Mouse (Mus musculus) right cerebral cortex, postnatal 36 days (tissue): ENCODE data around the gene Fam162a.
"Not testable (repeated sequence)": the region's sequence is repeated elsewhere in the genome, so short reads cannot be mapped to it uniquely, and the experiment has no call there.

Experiments
- DNase-seq, 2 experiments: peaks; one replicate each; pipeline ENCODE4 v3.0.0; 2022; ENCODE audit warnings: low spot score in 2 of 2, mixed read lengths in 1 of 2

Gene Fam162a

GRCm38 (mm10) chr16:36062534-36062933 lies 8.9 kb downstream of the Fam162a start:
- not testable (repeated sequence) for DNase-seq

- no peak for DNase-seq
These were observed 13.4 kb downstream of the Fam162a start for GRCm38 (mm10) chr16:36057933-36058475.

GRCm38 (mm10) chr16:36056416-36056815 lies 15.0 kb downstream of the Fam162a start:
- no peak for DNase-seq

GRCm38 (mm10) chr16:36054920-36055319 lies 16.5 kb downstream of the Fam162a start:
- DNase-seq, result no peak

DNA sequence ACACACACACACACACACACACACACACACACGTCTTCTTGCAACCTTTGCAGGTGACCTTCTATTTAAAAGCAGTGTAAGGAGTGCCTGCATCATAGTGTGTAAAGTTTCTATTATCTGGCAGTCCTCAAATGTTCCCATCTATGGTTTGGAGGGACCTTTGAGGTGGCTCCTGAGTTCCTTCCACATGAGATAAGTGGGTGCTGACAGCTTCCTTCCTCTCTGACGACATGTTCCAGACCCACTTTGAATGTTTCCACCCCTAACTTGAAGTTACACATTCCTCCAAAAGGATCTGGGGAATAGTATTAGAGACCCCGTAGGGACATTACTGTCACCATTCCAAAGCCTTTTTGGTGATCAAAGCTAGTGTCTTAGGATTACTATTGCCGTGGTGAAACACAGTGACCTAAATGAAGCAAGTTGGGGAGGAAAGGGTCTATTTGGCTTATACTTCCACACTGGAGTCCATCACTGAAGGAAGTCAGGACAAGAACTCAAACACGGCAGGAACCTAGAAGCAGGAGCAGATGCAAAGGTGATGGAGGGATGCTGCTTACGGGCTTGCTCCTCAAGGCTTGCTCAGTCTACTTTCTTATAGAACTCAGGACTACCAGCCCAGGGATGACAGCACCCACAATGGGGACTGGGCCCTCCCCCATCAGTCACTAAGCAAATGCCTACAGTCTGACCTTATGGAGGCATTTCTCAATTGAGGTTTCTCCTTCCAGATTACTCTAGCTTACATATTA lies 17.7 kb downstream of the Fam162a start:
- DNase-seq, result no peak

- no peak for DNase-seq
These were observed 19.9 kb downstream of the Fam162a start for GRCm38 (mm10) chr16:36051491-36051890.

GRCm38 (mm10) chr16:36047538-36047937 lies 23.9 kb downstream of the Fam162a start:
- DNase-seq, result no peak

- DNase-seq, result no peak
These were observed 27.4 kb downstream of the Fam162a start for GRCm38 (mm10) chr16:36043964-36044363.

DNA sequence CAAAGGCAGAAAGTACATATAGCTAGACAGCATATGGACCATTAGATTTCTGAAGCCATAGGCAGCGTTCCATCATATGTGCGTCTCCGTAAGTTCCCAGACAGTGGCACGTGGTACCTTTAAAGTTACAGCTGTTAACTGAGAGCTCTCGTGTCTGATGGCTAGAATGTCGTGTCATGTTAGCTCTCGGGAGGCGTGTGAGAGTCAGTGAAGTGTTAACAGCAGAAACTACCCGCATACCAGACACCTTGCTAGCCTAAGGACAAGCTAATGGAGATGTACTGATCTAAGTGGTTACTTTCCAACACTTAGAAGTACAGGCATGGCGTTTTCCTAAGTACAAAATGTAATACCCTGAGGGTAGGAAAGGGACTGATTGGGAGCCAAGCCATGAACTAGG lies 28.3 kb downstream of the Fam162a start:
- DNase-seq, result no peak

- no peak for DNase-seq
These were observed 29.8 kb downstream of the Fam162a start for GRCm38 (mm10) chr16:36041625-36042020.

GRCm38 (mm10) chr16:36040640-36041624 lies 30.5 kb downstream of the Fam162a start, which contains the start of gene Wdr5b:
TSS of gene Wdr5b (plus strand) at chr16:36041190.
- DNase-seq, result peak; percentile 92 to 97

- not testable (repeated sequence) for DNase-seq
These were observed 43.3 kb downstream of the Fam162a start for GRCm38 (mm10) chr16:36028120-36028519.

DNA sequence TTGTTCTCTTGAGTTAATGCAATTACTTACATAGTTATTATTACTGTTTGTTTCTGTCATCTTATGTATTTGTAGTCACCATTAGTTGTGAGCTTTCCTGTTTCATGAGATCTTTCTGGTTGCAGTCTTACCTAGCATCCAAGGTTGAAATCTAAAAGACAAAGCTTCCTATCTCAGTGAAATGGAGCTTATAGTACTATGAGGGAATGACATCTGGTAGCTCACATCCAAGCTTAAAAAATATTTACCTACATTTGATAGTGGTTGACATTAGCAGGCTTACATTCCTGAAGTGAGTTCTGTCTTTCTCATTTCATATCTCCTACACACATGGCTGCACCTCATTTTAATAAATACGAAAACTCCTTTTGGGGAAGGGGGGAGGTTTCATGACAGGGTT lies 55.1 kb downstream of the Fam162a start:
- no peak for DNase-seq

DNA sequence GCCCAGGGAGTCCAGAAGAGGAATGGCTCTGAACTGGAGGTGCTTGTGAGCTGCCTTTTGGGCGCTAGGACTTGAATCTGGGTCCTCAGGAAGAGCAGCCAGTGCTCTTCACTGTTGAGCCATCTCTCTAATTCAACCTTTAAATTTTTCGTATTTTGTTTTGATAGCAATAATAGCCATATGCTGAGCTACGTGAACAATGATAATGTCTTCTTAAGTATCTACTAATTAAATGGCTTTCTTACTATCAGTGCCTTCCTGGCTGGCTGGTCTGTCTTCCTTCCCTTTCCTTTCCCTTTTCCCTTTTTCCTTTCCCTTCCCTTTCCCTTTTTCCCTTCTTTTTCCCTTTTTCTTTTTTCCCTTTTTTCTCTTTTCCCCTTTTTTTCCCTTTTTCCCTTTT lies 63.0 kb downstream of the Fam162a start:
- no peak for DNase-seq

DNA sequence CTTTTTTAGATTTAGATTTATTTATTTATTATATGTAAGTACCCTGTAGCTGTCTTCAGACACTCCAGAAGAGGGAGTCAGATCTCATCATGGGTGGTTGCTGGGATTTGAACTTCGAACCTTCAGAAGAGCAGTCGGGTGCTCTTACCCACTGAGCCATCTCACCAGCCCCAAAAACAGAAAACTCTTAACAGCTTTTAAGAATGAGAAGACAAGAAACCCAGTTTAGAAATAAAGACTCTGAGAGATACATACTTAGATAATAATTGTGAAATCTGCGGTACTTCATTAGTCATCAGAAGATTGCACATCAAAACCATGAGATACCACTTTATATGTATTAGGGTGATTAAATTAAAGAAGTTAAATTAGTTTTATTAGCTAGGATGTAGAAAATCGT lies 72.5 kb downstream of the Fam162a start:
- DNase-seq, result not testable (repeated sequence)
